Mouse (Mus musculus): ENCODE measurements around the gene 4930563M21Rik. TPM values are rescaled to one million over a fixed set of nuclear protein-coding genes. Genes with fewer than 3 reads are reported as not detected.

Gene 4930563M21Rik
- total RNA-seq, 1 experiment: not detected

DNA sequence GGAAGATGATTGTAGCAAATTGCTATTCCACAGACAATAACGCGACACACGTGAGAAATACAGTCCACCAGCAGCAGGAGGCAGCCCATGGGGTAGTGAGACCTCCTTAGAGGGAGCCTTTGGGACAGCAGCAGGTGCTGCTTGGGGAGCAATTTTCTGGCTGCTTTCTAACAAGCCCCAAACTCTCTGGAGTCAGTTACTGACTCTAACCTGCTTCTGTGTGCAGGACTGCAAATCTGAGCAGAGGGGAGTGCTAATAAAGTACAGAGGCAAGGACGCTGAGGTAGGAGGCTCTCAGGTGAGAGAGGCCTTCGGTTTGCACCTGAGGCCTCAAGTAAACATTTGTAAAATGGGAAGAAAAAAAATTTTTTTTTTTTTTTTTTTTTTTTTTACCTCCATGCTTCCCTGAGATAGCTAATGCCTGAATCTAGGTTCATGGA lies 73.1 kb downstream of the 4930563M21Rik start:
- DNase-seq (ENCODE audit: low read depth, low spot score): no peak
- in situ Hi-C loops (cut with MboI; ENCODE audit: low sequenced_read_pairs in 2 of 2, unreplicated experiment in 2 of 2): no loop called here
- TF ChIP-seq ZNF384 (IDR thresholded peaks at IDR 0.05; ENCODE audit: low read depth, low read length) (peak; percentile 73), HCFC1 (IDR thresholded peaks at IDR 0.05; ENCODE audit: borderline replicate concordance, insufficient read depth, low read length) (no peak)
- H3K9me3 ChIP-seq (ENCODE audit: control insufficient read depth, insufficient read depth, low read depth, low read length): no peaks in the 10 kb centered on the region
- peak overlapping the region; percentile 95 for H3K9ac ChIP-seq (ENCODE audit: insufficient read depth, low read depth, low read length, poor library complexity, severe bottlenecking)
- peaks cover 3 to 4% of the 10 kb centered on the region in 2 experiments; a peak in 1 of 4 replicates for H3K4me1 ChIP-seq (ENCODE audit: control insufficient read depth in 2 of 2, insufficient read depth in 2 of 2, low read length in 2 of 2, poor library complexity in 1 of 2)
- H3K4me3 ChIP-seq (ENCODE audit: insufficient read depth in 1 of 2, low read depth in 1 of 2, low read length in 2 of 2, poor library complexity in 1 of 2, severe bottlenecking in 1 of 2): peak overlapping the region; percentile 85 to 88
- peak overlapping the region; percentile 74; the same call in 1 of the 2 replicates for H3K27ac ChIP-seq (ENCODE audit: insufficient read depth, low read depth, low read length, poor library complexity, severe bottlenecking)
- no peaks in the 10 kb centered on the region; the same call in 1 of the 2 replicates for H3K36me3 ChIP-seq (ENCODE audit: control insufficient read depth, insufficient read depth, low read length, poor library complexity, severe bottlenecking)

DNA sequence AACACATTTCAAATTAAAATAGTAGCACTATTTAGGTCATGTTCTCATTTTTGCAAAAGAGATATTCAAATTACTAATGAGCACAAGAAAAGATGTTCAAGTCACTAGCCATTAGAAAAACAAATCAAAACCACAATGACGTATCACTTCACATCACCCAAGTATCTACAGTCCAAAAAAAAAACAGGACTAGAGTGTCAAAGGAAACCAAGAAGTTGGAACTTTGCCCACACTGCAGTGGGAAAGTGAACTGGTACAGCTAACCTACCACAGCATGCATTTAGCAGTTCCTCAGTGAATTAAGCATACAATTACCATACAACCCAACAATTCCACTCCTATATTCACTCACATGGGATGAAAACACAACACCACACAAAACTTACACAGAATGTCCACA lies 77.9 kb downstream of the 4930563M21Rik start:
- Histone ChIP-seq H3K36me3 (ENCODE audit: control insufficient read depth, insufficient read depth, low read length, poor library complexity, severe bottlenecking) (no peaks in the 10 kb centered on the region), H3K9ac (ENCODE audit: insufficient read depth, low read depth, low read length, poor library complexity, severe bottlenecking) (no peak overlapping the region), H3K27ac (ENCODE audit: insufficient read depth, low read depth, low read length, poor library complexity, severe bottlenecking) (no peak overlapping the region), H3K9me3 (ENCODE audit: control insufficient read depth, insufficient read depth, low read depth, low read length) (no peaks in the 10 kb centered on the region), H3K4me1 (ENCODE audit: control insufficient read depth in 2 of 2, insufficient read depth in 2 of 2, low read length in 2 of 2, poor library complexity in 1 of 2) (0 out of 4 replicates have a peak, but pooled peaks cover 0 to 3% of the 10 kb centered on the region in 2 experiments), H3K4me3 (ENCODE audit: insufficient read depth in 1 of 2, low read depth in 1 of 2, low read length in 2 of 2, poor library complexity in 1 of 2, severe bottlenecking in 1 of 2) (no peak overlapping the region)
- no peak for DNase-seq (ENCODE audit: low read depth, low spot score)
- in situ Hi-C loops (cut with MboI; ENCODE audit: low sequenced_read_pairs in 2 of 2, unreplicated experiment in 2 of 2): no loop called here
- TF ChIP-seq HCFC1 (IDR thresholded peaks at IDR 0.05; ENCODE audit: borderline replicate concordance, insufficient read depth, low read length): no peak
- no peak for TF ChIP-seq MAFK (IDR thresholded peaks at IDR 0.05; ENCODE audit: insufficient read depth, low read depth, low read length)
- no peak for TF ChIP-seq ZNF384 (IDR thresholded peaks at IDR 0.05; ENCODE audit: low read depth, low read length)
- TF ChIP-seq CHD2 (IDR thresholded peaks at IDR 0.05; ENCODE audit: low read depth, low read length): no peak
- TF ChIP-seq ZC3H11A (IDR thresholded peaks at IDR 0.05; ENCODE audit: borderline replicate concordance, low read depth, low read length): no peak

DNA sequence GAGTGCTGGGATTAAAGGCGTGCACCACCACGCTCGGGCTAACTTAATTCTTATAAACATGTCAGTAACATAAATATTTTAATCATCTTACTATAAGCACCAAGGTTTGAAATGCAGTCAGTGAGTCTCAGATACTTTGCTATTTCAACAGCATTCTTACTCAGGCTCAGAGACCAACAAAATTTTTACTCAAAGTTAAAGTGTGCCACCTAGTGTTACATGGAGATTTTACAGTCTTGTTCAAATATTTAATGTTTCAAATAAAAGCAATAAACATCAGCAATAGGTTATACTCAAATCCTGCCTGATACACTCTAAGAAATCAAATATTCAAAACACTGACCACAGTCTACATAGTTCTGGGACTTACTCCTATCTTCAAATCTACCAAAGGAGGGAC lies 91.8 kb downstream of the 4930563M21Rik start:
- H3K9ac ChIP-seq (ENCODE audit: insufficient read depth, low read depth, low read length, poor library complexity, severe bottlenecking): no peak overlapping the region
- in situ Hi-C loops (cut with MboI; ENCODE audit: low sequenced_read_pairs in 2 of 2, unreplicated experiment in 2 of 2): no loop called here

GRCm38 (mm10) chr9:55916751-55917150 lies 93.6 kb downstream of the 4930563M21Rik start:
- no peaks in the 10 kb centered on the region for H3K36me3 ChIP-seq (ENCODE audit: control insufficient read depth, insufficient read depth, low read length, poor library complexity, severe bottlenecking)
- H3K4me1 ChIP-seq (ENCODE audit: control insufficient read depth in 2 of 2, insufficient read depth in 2 of 2, low read length in 2 of 2, poor library complexity in 1 of 2): no peaks in the 10 kb centered on the region
- no peak overlapping the region for H3K27ac ChIP-seq (ENCODE audit: insufficient read depth, low read depth, low read length, poor library complexity, severe bottlenecking)
- H3K4me3 ChIP-seq (ENCODE audit: insufficient read depth in 1 of 2, low read depth in 1 of 2, low read length in 2 of 2, poor library complexity in 1 of 2, severe bottlenecking in 1 of 2): no peak overlapping the region
- DNase-seq (ENCODE audit: low read depth, low spot score): no peak
- in situ Hi-C loops (cut with MboI; ENCODE audit: low sequenced_read_pairs in 2 of 2, unreplicated experiment in 2 of 2): no loop called here
- H3K9me3 ChIP-seq (ENCODE audit: control insufficient read depth, insufficient read depth, low read depth, low read length): no peaks in the 10 kb centered on the region
- TF ChIP-seq ZC3H11A (IDR thresholded peaks at IDR 0.05; ENCODE audit: borderline replicate concordance, low read depth, low read length) (no peak), ZNF384 (IDR thresholded peaks at IDR 0.05; ENCODE audit: low read depth, low read length) (no peak), MAFK (IDR thresholded peaks at IDR 0.05; ENCODE audit: insufficient read depth, low read depth, low read length) (no peak), CHD2 (IDR thresholded peaks at IDR 0.05; ENCODE audit: low read depth, low read length) (no peak), HCFC1 (IDR thresholded peaks at IDR 0.05; ENCODE audit: borderline replicate concordance, insufficient read depth, low read length) (no peak)
- H3K9ac ChIP-seq (ENCODE audit: insufficient read depth, low read depth, low read length, poor library complexity, severe bottlenecking): no peak overlapping the region

More for the DNA sequence above, 91.8 kb downstream of the 4930563M21Rik start:
- H3K4me1 ChIP-seq (ENCODE audit: control insufficient read depth in 2 of 2, insufficient read depth in 2 of 2, low read length in 2 of 2, poor library complexity in 1 of 2): no peaks in the 10 kb centered on the region
- TF ChIP-seq MAFK (IDR thresholded peaks at IDR 0.05; ENCODE audit: insufficient read depth, low read depth, low read length) (no peak), HCFC1 (IDR thresholded peaks at IDR 0.05; ENCODE audit: borderline replicate concordance, insufficient read depth, low read length) (no peak), ZNF384 (IDR thresholded peaks at IDR 0.05; ENCODE audit: low read depth, low read length) (no peak), ZC3H11A (IDR thresholded peaks at IDR 0.05; ENCODE audit: borderline replicate concordance, low read depth, low read length) (no peak), CHD2 (IDR thresholded peaks at IDR 0.05; ENCODE audit: low read depth, low read length) (no peak)
- peak; percentile 17 for DNase-seq (ENCODE audit: low read depth, low spot score)
- no peaks in the 10 kb centered on the region for H3K9me3 ChIP-seq (ENCODE audit: control insufficient read depth, insufficient read depth, low read depth, low read length)
- H3K27ac ChIP-seq (ENCODE audit: insufficient read depth, low read depth, low read length, poor library complexity, severe bottlenecking): no peak overlapping the region
- no peak overlapping the region for H3K4me3 ChIP-seq (ENCODE audit: insufficient read depth in 1 of 2, low read depth in 1 of 2, low read length in 2 of 2, poor library complexity in 1 of 2, severe bottlenecking in 1 of 2)
- no peaks in the 10 kb centered on the region for H3K36me3 ChIP-seq (ENCODE audit: control insufficient read depth, insufficient read depth, low read length, poor library complexity, severe bottlenecking)

Other genes starting within 250 kb of the 4930563M21Rik start
- gene Scaper, start 72.4 kb downstream of the 4930563M21Rik start, total RNA-seq (2012; rRNA removed): 6.6 and 7.2 TPM in 2 replicates
- 57.4 and 77.1 TPM in 2 replicates for gene Rcn2, start 31.3 kb upstream of the 4930563M21Rik start, total RNA-seq (2012; rRNA removed)
- gene Pstpip1, start 79.4 kb upstream of the 4930563M21Rik start, total RNA-seq (2012; rRNA removed): 10.4 and 10.5 TPM in 2 replicates
- 158 and 228 TPM in 2 replicates for gene Tspan3, start 154.9 kb upstream of the 4930563M21Rik start, total RNA-seq (2012; rRNA removed)

All from ES-E14 (cell line).